Mouse (Mus musculus): ENCODE results near the gene Mrc1. TPM values are rescaled to one million over a fixed set of nuclear protein-coding genes. Genes with fewer than 3 reads are reported as not detected.
"Not testable (repeated sequence)": the region's sequence is repeated elsewhere in the genome, so short reads cannot be mapped to it uniquely, and the experiment has no call there.

The Mrc1 gene
- polyA plus RNA-seq (2011; ENCODE audit: insufficient read depth, insufficient read length, low read depth, missing spikeins): 0.12 and 0.19 TPM in 2 replicates

DNA sequence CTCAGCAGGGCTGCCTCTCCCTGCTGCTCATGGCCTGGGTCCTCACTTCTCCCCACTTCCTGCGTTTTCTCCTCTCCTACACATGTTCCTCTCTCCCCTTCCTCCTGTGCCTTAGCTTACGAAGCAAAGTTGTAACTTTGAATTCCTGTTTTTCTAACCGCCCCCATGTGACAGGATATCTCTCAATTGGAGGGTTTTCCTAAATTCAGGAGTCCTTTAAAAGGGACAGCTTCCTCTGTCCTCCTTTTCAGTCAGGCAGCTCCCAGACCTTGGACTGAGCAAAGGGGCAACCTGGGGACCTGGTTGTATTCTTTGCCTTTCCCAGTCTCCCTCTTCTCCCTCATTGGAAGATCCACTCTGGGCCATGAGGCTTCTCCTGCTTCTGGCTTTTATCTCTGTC, at the start of gene Mrc1:
Gene Mrc1, plus strand, starts transcription at position 244 of the 400 bp plus-strand sequence.
- H3K4me3 ChIP-seq (ENCODE audit: low read depth, low read length): no peak within 1 kb of the TSS
- no peak within 1 kb of the TSS for H3K9ac ChIP-seq (ENCODE audit: low read depth, poor library complexity, severe bottlenecking)
- H3K9me3 ChIP-seq (replicated peaks; ENCODE audit: control insufficient read depth, insufficient read depth, low read length, poor library complexity, severe bottlenecking): no peaks in the 10 kb centered on the region
- H3K36me3 ChIP-seq (ENCODE audit: control insufficient read depth, insufficient read depth, low read length, poor library complexity, severe bottlenecking): no peaks in the 10 kb centered on the region
- H3K4me1 ChIP-seq (ENCODE audit: control insufficient read depth, insufficient read depth, low read length): no peaks in the 10 kb centered on the region
- TF ChIP-seq CTCF (IDR thresholded peaks at IDR 0.05; ENCODE audit: low read depth, low read length) (no peak), POLR2A (IDR thresholded peaks at IDR 0.05; ENCODE audit: insufficient read depth, low read length) (no peak), EP300 (IDR thresholded peaks at IDR 0.05; ENCODE audit: insufficient read depth, low read depth, low read length) (no peak)
- H3K27me3 ChIP-seq (ENCODE audit: control insufficient read depth, insufficient read depth, low read length, poor library complexity, severe bottlenecking): no peaks in the 10 kb centered on the region; the same call in 1 of the 2 replicates
- H3K27ac ChIP-seq (ENCODE audit: insufficient read depth, low read length): no peak within 1 kb of the TSS

DNA sequence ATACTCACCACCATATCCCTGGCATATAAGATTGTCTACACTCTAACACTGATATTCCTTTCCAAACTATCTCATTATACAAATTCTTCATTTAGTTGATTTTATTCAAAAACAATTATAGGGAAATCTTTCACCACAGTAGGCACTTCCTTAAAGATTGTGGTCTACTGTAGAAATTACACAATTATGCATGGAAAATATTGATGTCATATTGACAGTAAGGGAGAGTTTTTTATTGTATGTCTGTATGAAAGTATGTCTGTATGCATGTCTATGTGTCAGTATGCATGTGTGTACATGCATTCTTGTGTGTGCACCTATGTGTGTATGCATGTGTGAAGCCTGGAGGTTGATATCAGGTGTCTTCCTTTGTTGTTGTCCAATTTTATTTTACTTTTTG, 44.8 kb upstream of the Mrc1 start:
- Histone ChIP-seq H3K27me3 (ENCODE audit: control insufficient read depth, insufficient read depth, low read length, poor library complexity, severe bottlenecking) (no peaks in the 10 kb centered on the region), H3K9ac (ENCODE audit: low read depth, poor library complexity, severe bottlenecking) (no peak overlapping the region), H3K4me3 (ENCODE audit: low read depth, low read length) (no peak overlapping the region), H3K4me1 (ENCODE audit: control insufficient read depth, insufficient read depth, low read length) (no peaks in the 10 kb centered on the region), H3K27ac (ENCODE audit: insufficient read depth, low read length) (no peak overlapping the region), H3K36me3 (ENCODE audit: control insufficient read depth, insufficient read depth, low read length, poor library complexity, severe bottlenecking) (no peaks in the 10 kb centered on the region), H3K9me3 (replicated peaks; ENCODE audit: control insufficient read depth, insufficient read depth, low read length, poor library complexity, severe bottlenecking) (no peaks in the 10 kb centered on the region)
- TF ChIP-seq EP300 (IDR thresholded peaks at IDR 0.05; ENCODE audit: insufficient read depth, low read depth, low read length) (no peak), CTCF (IDR thresholded peaks at IDR 0.05; ENCODE audit: low read depth, low read length) (no peak), POLR2A (IDR thresholded peaks at IDR 0.05; ENCODE audit: insufficient read depth, low read length) (no peak)

DNA sequence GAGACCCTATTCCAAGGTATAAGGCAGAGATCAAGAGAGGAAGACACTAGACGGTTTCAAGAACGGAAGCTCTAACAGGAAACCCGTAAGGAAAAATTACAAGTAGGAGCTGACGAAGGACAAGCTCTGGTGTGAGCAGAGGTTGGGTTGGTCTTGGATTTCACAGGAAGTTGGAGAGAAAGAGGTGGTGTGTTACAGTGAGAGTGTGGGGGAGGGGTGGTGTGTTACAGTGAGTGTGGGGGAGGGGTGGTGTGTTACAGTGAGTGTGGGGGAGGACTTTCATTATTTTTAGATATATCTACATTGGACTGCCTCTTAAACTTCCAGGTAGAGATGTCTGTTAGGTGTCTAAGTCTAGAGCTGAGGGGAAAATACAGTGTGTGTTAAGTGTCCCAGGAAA, 38.5 kb upstream of the Mrc1 start:
- no peak overlapping the region for H3K4me3 ChIP-seq (ENCODE audit: low read depth, low read length)
- no peak for TF ChIP-seq CTCF (IDR thresholded peaks at IDR 0.05; ENCODE audit: low read depth, low read length)
- no peak for TF ChIP-seq EP300 (IDR thresholded peaks at IDR 0.05; ENCODE audit: insufficient read depth, low read depth, low read length)
- TF ChIP-seq POLR2A (IDR thresholded peaks at IDR 0.05; ENCODE audit: insufficient read depth, low read length): no peak
- no peaks in the 10 kb centered on the region for H3K36me3 ChIP-seq (ENCODE audit: control insufficient read depth, insufficient read depth, low read length, poor library complexity, severe bottlenecking)
- no peaks in the 10 kb centered on the region; the same call in 1 of the 2 replicates for H3K27me3 ChIP-seq (ENCODE audit: control insufficient read depth, insufficient read depth, low read length, poor library complexity, severe bottlenecking)
- no peak overlapping the region for H3K27ac ChIP-seq (ENCODE audit: insufficient read depth, low read length)
- H3K4me1 ChIP-seq (ENCODE audit: control insufficient read depth, insufficient read depth, low read length): no peaks in the 10 kb centered on the region
- H3K9me3 ChIP-seq (replicated peaks; ENCODE audit: control insufficient read depth, insufficient read depth, low read length, poor library complexity, severe bottlenecking): no peaks in the 10 kb centered on the region
- H3K9ac ChIP-seq (ENCODE audit: low read depth, poor library complexity, severe bottlenecking): no peak overlapping the region

DNA sequence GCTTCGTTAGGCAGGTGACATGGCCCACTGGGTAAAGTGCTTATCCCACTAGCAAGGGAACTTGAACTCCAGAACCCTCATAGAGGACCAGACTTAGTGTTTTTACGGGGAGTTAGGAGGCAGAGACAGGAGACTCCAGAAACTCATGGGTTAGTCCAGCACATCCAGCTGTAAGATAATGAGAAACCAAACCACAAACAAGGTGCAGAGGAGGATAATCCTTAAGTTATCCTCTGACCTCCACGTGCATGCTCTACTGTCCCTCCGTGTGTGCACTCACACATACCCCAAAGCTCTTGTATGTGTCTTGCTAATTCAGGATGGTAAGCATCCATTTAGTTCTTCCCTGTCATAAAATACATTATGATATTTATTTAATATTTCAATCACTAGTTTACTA, 37.6 kb upstream of the Mrc1 start:
- Histone ChIP-seq H3K27ac (ENCODE audit: insufficient read depth, low read length) (no peak overlapping the region), H3K4me3 (ENCODE audit: low read depth, low read length) (no peak overlapping the region), H3K4me1 (ENCODE audit: control insufficient read depth, insufficient read depth, low read length) (no peaks in the 10 kb centered on the region), H3K36me3 (ENCODE audit: control insufficient read depth, insufficient read depth, low read length, poor library complexity, severe bottlenecking) (no peaks in the 10 kb centered on the region), H3K27me3 (ENCODE audit: control insufficient read depth, insufficient read depth, low read length, poor library complexity, severe bottlenecking) (no peaks in the 10 kb centered on the region; the same call in 1 of the 2 replicates), H3K9ac (ENCODE audit: low read depth, poor library complexity, severe bottlenecking) (no peak overlapping the region), H3K9me3 (replicated peaks; ENCODE audit: control insufficient read depth, insufficient read depth, low read length, poor library complexity, severe bottlenecking) (no peaks in the 10 kb centered on the region)
- TF ChIP-seq POLR2A (IDR thresholded peaks at IDR 0.05; ENCODE audit: insufficient read depth, low read length) (no peak), CTCF (IDR thresholded peaks at IDR 0.05; ENCODE audit: low read depth, low read length) (no peak)

DNA sequence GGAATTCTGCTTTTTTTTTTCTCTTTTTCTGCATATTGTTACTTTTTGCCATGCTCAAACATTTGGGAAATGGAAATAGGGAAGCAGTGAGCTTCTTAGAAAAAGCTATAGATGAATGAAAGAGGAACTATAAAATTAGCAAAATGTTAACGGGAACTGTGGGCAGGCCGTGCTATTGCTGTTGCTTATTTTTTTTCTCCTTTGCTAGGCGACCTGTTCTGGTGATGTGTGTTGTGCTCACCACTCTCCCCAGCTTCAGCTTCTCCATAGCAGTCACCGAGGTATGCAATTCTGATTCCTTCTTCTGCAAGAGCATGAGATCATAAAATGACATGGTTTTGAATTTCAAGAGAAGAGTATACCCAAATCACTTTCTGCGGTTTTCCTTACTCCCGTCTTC, 37.1 kb upstream of the Mrc1 start:
- no peak for TF ChIP-seq POLR2A (IDR thresholded peaks at IDR 0.05; ENCODE audit: insufficient read depth, low read length)
- TF ChIP-seq EP300 (IDR thresholded peaks at IDR 0.05; ENCODE audit: insufficient read depth, low read depth, low read length): no peak
- TF ChIP-seq CTCF (IDR thresholded peaks at IDR 0.05; ENCODE audit: low read depth, low read length): no peak
- H3K27ac ChIP-seq (ENCODE audit: insufficient read depth, low read length): no peak overlapping the region
- no peaks in the 10 kb centered on the region; the same call in 1 of the 2 replicates for H3K27me3 ChIP-seq (ENCODE audit: control insufficient read depth, insufficient read depth, low read length, poor library complexity, severe bottlenecking)
- H3K9me3 ChIP-seq (replicated peaks; ENCODE audit: control insufficient read depth, insufficient read depth, low read length, poor library complexity, severe bottlenecking): no peaks in the 10 kb centered on the region
- H3K4me1 ChIP-seq (ENCODE audit: control insufficient read depth, insufficient read depth, low read length): no peaks in the 10 kb centered on the region
- no peaks in the 10 kb centered on the region for H3K36me3 ChIP-seq (ENCODE audit: control insufficient read depth, insufficient read depth, low read length, poor library complexity, severe bottlenecking)
- H3K4me3 ChIP-seq (ENCODE audit: low read depth, low read length): no peak overlapping the region
- no peak overlapping the region for H3K9ac ChIP-seq (ENCODE audit: low read depth, poor library complexity, severe bottlenecking)

DNA sequence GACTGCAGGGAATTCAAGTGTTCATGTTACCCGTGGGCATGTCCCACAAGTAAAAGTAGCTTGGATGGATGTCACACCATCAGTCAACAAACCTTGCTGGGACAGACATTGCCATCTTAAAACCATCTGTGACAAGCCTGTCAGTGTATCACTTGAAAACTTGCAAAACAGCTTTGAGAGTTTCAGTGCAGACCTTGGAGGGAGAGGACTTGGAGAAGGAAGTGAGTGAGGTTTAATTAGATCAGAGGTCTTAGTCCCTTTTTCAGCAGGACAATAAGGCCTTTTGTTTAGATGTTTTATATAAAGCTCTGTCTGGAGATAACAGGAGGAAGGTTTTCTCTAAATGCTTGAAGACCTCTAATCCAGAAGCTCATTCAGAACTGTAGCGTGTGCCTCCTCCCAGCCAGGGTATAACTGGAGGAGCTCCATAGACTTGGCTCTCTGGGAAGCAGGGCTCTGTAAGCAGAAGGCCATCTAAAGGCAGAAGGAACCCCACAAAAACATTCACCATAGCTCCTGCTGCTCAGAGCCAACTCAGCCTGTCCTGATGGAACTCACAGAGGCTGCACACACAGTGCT, 30.8 kb upstream of the Mrc1 start:
- H3K27me3 ChIP-seq (ENCODE audit: control insufficient read depth, insufficient read depth, low read length, poor library complexity, severe bottlenecking); H3K9me3 ChIP-seq (replicated peaks; ENCODE audit: control insufficient read depth, insufficient read depth, low read length, poor library complexity, severe bottlenecking); H3K4me3 ChIP-seq (ENCODE audit: low read depth, low read length); H3K4me1 ChIP-seq (ENCODE audit: control insufficient read depth, insufficient read depth, low read length); H3K9ac ChIP-seq (ENCODE audit: low read depth, poor library complexity, severe bottlenecking); H3K36me3 ChIP-seq (ENCODE audit: control insufficient read depth, insufficient read depth, low read length, poor library complexity, severe bottlenecking); H3K27ac ChIP-seq (ENCODE audit: insufficient read depth, low read length): not testable (repeated sequence)
